28 mouse cellular contexts compared by ENCODE assay signal in the genomic region with DNA sequence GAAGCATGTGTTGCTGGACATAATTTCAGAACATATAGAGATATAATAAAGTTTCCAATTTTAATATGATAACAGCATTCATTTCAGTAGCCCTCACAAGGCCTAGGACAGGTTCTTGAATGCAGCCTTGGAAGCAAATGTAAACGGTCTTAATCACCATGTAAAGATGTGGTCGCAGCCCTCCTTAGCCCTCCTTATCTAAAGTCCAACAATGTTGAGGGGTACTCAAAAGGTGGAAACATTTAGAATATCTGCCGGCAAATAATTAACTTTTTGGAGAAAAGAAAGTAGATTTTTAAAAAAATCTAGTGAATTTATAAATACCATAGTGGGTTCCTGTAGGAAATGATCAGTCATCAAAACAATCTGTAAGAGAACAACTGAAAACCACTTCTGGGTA.
"Had no signal": no experiment of that assay in that cellular context is flagged by ENCODE, and none has a peak within 500 bp of the region (broad histone marks: within the 10 kb centered on the region; RNA-seq: fewer than 3 reads in every experiment).

No protein-coding gene starts in this region.

- H3K4me1 ChIP-seq: embryonic facial prominence, embryonic 10.5 days; embryonic facial prominence, embryonic 12.5 days; embryonic facial prominence, embryonic 13.5 days; embryonic facial prominence, embryonic 15.5 days; forebrain, embryonic 10.5 days; forebrain, embryonic 12.5 days; forebrain, embryonic 13.5 days; forebrain, embryonic 15.5 days had no signal

- H3K4me3 ChIP-seq: embryonic facial prominence, embryonic 10.5 days; embryonic facial prominence, embryonic 12.5 days; embryonic facial prominence, embryonic 13.5 days; embryonic facial prominence, embryonic 15.5 days; erythroblast, embryonic 14.5 days; forebrain, embryonic 10.5 days; forebrain, embryonic 12.5 days; forebrain, embryonic 13.5 days; forebrain, embryonic 15.5 days; gastrocnemius, adult 2 months had no signal

- H3K4me2 ChIP-seq: embryonic facial prominence, embryonic 12.5 days; embryonic facial prominence, embryonic 13.5 days; embryonic facial prominence, embryonic 15.5 days; forebrain, embryonic 12.5 days; forebrain, embryonic 13.5 days; forebrain, embryonic 15.5 days had no signal

- DNase-seq: cerebellum, adult 2 months; cerebellum, adult 8-10 months; cerebellum, adult 9-10 months; cerebellum, adult 9-11 months; cerebellum, postnatal 10 days; cerebellum, postnatal 14 days; cerebellum, postnatal 25 days; cerebellum, postnatal 36 days; embryo, embryonic 11 days; forebrain, postnatal 0 days; gastrocnemius, adult 2 months; gastrocnemius, postnatal 10 days; gastrocnemius, postnatal 14 days; gastrocnemius, postnatal 25 days; gastrocnemius, postnatal 36 days; heart, adult 11 months; heart, adult 18-20 months had no signal

- H3K27me3 ChIP-seq: embryonic facial prominence, embryonic 12.5 days; embryonic facial prominence, embryonic 13.5 days; embryonic facial prominence, embryonic 15.5 days; forebrain, embryonic 12.5 days; forebrain, embryonic 13.5 days; forebrain, embryonic 15.5 days had no signal

- H3K9ac ChIP-seq: embryonic facial prominence, embryonic 12.5 days; embryonic facial prominence, embryonic 13.5 days; embryonic facial prominence, embryonic 15.5 days; forebrain, embryonic 12.5 days; forebrain, embryonic 13.5 days; forebrain, embryonic 15.5 days; forebrain, postnatal 0 days had no signal

- H3K27ac ChIP-seq: embryonic facial prominence, embryonic 10.5 days; embryonic facial prominence, embryonic 12.5 days; embryonic facial prominence, embryonic 13.5 days; embryonic facial prominence, embryonic 15.5 days; forebrain, embryonic 10.5 days; forebrain, embryonic 12.5 days; forebrain, embryonic 13.5 days; forebrain, embryonic 15.5 days; gastrocnemius, adult 2 months had no signal

- H3K9me3 ChIP-seq: embryonic facial prominence, embryonic 10.5 days; embryonic facial prominence, embryonic 12.5 days; embryonic facial prominence, embryonic 13.5 days; embryonic facial prominence, embryonic 15.5 days; forebrain, embryonic 10.5 days; forebrain, embryonic 12.5 days; forebrain, embryonic 13.5 days; forebrain, embryonic 15.5 days had no signal

- H3K36me3 ChIP-seq: embryonic facial prominence, embryonic 10.5 days; embryonic facial prominence, embryonic 12.5 days; embryonic facial prominence, embryonic 13.5 days; embryonic facial prominence, embryonic 15.5 days; forebrain, embryonic 10.5 days; forebrain, embryonic 12.5 days; forebrain, embryonic 15.5 days had no signal

- ATAC-seq: forebrain, embryonic 13.5 days; forebrain, embryonic 14.5 days; forebrain, embryonic 15.5 days; forebrain, embryonic 16.5 days; forebrain, postnatal 0 days had no signal
